Mouse (Mus musculus) heart, postnatal 0 days (tissue): Measurements from ENCODE around the gene Tas2r135.

Source experiments
- CTCF ChIP-seq: IDR thresholded peaks from 2 replicates; pipeline ENCODE4 v1.5.1; 2016; ENCODE audit warnings: antibody characterized with exemption, control low read depth, low read depth
- EP300 ChIP-seq: IDR thresholded peaks from 2 replicates; pipeline ENCODE4 v1.6.1; 2016; ENCODE audit warnings: antibody characterized with exemption, low read depth

DNA sequence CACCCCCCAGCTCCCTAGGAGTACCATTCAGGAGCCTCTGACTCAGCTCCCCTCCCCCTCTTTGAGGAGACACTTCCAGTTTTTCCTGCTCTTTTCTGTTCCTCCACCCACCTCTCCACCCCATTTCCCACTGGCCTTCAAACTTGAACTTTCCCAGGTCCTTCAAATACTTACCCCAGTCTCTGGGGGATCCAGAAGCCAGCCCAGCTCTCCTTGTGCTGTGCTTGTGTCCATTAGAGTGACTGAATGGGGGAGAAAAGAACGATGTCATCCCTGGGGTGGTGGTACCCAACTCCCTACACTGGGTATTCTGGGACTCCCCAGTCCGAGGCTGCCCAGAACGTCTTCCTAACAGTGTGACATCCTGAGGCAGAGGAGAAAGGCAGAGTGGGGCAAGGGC is 33.2 kb upstream of the Tas2r135 start:
- no peak for TF ChIP-seq CTCF
- no peak for TF ChIP-seq EP300
